Mouse (Mus musculus): ENCODE results near the gene Cnbd2. TPM values are rescaled to one million over a fixed set of nuclear protein-coding genes. Genes with fewer than 3 reads are reported as not detected.
"Not testable (repeated sequence)": the region's sequence is repeated elsewhere in the genome, so short reads cannot be mapped to it uniquely, and the experiment has no call there.

Gene Cnbd2
- polyA plus RNA-seq, 1 experiment from 2014 or later, result 5.0 TPM

DNA sequence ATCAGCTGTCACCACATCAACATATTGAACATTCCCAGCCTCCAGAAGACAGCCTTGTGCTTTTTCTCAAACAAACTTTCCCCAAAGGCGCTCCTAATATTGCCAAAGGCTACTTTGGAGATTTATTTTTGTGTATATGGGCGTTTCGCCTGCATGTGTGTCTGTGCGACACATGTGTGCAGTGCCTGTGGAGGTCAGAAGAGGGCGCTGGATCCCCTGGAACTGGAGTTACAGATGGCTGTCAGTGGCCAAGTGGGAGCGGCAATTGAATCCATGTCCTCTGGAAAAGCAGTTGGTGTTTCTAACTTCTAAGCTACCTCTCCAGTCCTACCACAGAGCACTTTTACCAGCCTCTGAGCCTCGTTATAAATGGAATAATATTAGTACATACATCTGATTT lies 39.1 kb downstream of the Cnbd2 start:
- no peak overlapping the region for H3K27ac ChIP-seq
- ATAC-seq, result no peak
- 0 out of 2 replicates have a peak, but pooled peaks cover 2% of the 10 kb centered on the region for H3K4me1 ChIP-seq (replicated peaks)
- no peaks in the 10 kb centered on the region for H3K36me3 ChIP-seq
- no peaks in the 10 kb centered on the region for H3K9me3 ChIP-seq
- H3K9ac ChIP-seq, result no peak overlapping the region
- H3K27me3 ChIP-seq (replicated peaks), result no peaks in the 10 kb centered on the region
- no peak overlapping the region for H3K4me3 ChIP-seq (replicated peaks)
- WGBS, result 81% methylated on average over 7 of the region's 7 CpGs
- H3K4me2 ChIP-seq (replicated peaks), result no peak overlapping the region

DNA sequence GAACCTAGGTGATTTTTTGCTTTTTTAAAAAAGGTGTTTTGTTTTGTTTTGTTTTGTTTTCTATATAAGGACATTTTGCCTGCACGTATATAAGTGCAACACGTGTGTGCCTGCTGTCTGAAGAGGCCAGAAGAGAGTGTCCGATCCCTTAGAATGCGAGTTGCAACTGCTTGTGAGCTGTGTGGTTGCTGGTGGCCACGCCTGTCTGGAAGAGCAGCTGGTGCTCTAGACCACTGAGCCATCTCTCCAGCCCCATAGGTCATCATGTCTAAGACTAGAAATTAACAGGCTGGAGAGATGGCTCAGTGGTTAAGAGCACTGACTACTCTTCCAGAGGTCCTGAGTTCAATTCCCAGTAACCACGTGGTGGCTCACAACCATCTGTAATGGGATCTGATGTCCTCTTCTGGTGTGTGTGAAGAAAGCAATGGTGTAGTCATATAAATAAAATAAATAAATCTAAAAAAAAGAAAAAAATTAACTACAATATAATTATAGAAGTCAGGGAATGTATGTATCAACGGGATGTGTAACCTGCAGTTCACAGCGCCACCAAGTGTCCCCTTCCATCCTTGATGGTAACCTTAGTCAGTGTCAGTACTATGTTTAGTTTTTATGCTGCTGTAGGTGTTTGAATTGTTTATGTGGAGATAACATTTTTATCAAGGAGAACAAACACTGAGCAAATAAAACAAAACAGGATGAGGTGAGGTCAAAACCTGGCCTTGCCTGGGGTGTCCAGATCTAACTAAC lies 40.5 kb downstream of the Cnbd2 start:
- Histone ChIP-seq H3K9me3 (no peaks in the 10 kb centered on the region), H3K27ac (no peak overlapping the region), H3K27me3 (replicated peaks) (no peaks in the 10 kb centered on the region), H3K9ac (no peak overlapping the region), H3K36me3 (no peaks in the 10 kb centered on the region), H3K4me3 (replicated peaks) (no peak overlapping the region), H3K4me2 (replicated peaks) (no peak overlapping the region), H3K4me1 (replicated peaks) (0 out of 2 replicates have a peak, but pooled peaks cover 2% of the 10 kb centered on the region)
- 76% methylated on average over 8 of the region's 8 CpGs for WGBS
- ATAC-seq, result no peak

DNA sequence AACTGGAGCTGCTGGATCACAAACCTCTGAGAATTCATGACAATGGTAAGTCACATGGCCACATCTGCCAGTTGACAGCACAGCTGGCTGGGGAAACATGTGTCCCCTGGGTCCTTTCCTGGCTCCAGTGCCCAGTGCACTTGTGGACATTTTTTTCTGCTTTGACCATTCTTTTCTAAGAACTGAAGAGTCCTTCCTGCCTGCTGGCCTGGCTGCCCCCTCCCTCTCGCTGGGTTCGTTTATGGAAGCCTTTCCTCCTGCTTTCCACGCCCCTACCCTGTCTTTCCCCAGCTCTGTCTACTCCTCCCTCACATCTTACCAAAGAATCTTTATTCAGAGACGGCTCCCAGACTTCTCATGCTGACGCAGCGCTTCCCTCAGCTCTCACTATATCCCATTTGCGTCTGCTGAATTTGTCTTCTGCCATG lies 41.2 kb downstream of the Cnbd2 start:
- H3K36me3 ChIP-seq, result no peaks in the 10 kb centered on the region
- H3K27me3 ChIP-seq (replicated peaks), result no peaks in the 10 kb centered on the region
- H3K4me1 ChIP-seq (replicated peaks), result 0 out of 2 replicates have a peak, but pooled peaks cover 2% of the 10 kb centered on the region
- no peaks in the 10 kb centered on the region for H3K9me3 ChIP-seq
- no peak overlapping the region for H3K27ac ChIP-seq
- WGBS, result 31% methylated on average over 7 of the region's 7 CpGs
- H3K4me3 ChIP-seq (replicated peaks), result no peak overlapping the region
- H3K4me2 ChIP-seq (replicated peaks), result no peak overlapping the region
- no peak for ATAC-seq
- H3K9ac ChIP-seq, result no peak overlapping the region

DNA sequence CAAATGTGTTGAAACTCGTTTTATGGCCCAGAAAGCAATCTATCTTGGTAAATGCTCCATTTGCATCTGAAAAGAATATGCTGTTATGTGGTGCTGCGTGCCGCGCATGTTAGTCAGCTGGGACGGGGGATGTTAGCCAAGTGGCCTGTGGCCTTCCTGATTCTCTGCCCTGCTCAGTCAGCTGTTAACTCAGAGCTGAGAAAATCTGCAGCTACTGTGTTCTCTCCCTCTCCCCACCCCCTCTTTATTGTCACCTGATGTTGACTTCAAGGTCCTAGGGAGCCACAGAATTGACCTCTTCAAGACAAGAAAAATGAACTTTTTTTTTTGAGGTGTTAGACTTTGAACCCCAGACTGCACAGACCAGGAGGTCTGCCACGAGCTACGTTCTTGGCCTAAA lies 43.9 kb downstream of the Cnbd2 start:
- no peak overlapping the region for H3K4me3 ChIP-seq (replicated peaks)
- no peaks in the 10 kb centered on the region for H3K27me3 ChIP-seq (replicated peaks)
- H3K9me3 ChIP-seq, result no peaks in the 10 kb centered on the region
- H3K27ac ChIP-seq, result no peak overlapping the region
- H3K4me1 ChIP-seq (replicated peaks), result 0 out of 2 replicates have a peak, but pooled peaks cover 2% of the 10 kb centered on the region
- ATAC-seq, result peak; percentile 67
- no peaks in the 10 kb centered on the region for H3K36me3 ChIP-seq
- WGBS, result 59% methylated on average over 7 of the region's 7 CpGs
- no peak overlapping the region for H3K9ac ChIP-seq
- H3K4me2 ChIP-seq (replicated peaks), result no peak overlapping the region

DNA sequence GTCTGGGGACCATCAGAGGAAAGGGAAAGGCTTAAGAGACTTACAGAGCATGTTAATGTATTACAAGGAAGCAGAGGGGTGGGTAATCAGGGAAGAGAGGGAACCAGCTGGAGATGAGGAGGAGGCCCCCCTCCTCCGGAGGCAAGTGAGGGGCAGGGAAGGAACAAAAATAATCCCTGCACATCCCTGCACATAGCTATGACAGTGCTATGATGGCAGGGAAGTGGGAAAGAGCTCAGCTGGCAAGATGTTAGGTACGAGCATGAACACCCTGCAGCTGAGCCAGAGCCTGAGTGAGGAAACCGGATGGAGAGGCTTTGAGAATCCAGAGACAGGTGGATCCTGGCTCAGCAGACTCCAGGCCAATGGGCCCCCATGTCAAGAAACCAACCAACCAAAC lies 56.4 kb downstream of the Cnbd2 start:
- Histone ChIP-seq H3K9ac (no peak overlapping the region), H3K4me3 (replicated peaks) (no peak overlapping the region), H3K27me3 (replicated peaks) (no peaks in the 10 kb centered on the region), H3K4me2 (replicated peaks) (no peak overlapping the region), H3K36me3 (no peaks in the 10 kb centered on the region), H3K9me3 (no peaks in the 10 kb centered on the region), H3K4me1 (replicated peaks) (no peaks in the 10 kb centered on the region), H3K27ac (no peak overlapping the region)
- ATAC-seq, result no peak
- 68% methylated on average over 3 of the region's 3 CpGs for WGBS

DNA sequence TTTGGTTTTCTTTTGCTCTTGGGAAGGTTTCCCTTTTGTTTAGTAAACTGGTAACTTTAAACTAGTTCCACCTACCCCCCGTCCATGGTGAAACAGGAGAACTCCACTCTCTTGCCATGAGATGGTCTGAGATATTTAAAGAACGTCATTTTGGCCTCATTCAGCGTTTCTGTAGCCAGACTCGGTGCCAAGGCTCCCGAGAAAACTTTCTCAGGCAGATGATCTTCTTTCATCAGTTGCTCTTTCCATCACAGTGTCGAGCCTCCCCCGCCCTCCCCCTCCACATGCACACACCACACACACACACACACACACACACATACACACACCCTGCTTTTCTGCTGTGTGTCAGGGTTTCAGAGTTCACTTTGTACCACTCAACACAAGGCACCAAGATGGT lies 58.8 kb downstream of the Cnbd2 start:
- no peak for ATAC-seq
- 72% methylated on average over 7 of the region's 7 CpGs for WGBS
- no peaks in the 10 kb centered on the region for H3K4me1 ChIP-seq (replicated peaks)

DNA sequence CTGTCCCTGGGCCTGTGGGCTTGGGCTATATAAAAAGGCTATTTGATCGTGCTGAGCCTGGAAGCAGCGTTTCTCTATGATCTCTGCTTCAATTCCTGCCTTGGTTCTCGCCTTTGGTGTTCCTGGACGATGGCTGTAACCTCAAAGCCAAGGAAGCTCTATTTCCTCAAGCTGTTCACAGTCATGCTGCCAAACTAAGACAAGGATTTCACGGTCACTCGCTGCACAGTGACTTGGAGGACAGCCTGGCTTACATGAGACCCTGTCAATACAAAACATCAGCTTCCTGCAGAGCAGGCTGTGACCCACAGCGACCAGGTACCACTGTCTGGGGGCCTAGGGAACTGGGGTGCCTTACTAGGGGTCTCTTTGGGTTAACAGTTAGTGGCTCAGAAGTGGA lies 64.9 kb downstream of the Cnbd2 start:
- Histone ChIP-seq H3K4me2 (replicated peaks) (no peak overlapping the region), H3K36me3 (no peaks in the 10 kb centered on the region), H3K4me1 (replicated peaks) (no peaks in the 10 kb centered on the region), H3K27me3 (replicated peaks) (no peaks in the 10 kb centered on the region), H3K4me3 (replicated peaks) (no peak overlapping the region), H3K27ac (no peak overlapping the region), H3K9me3 (no peaks in the 10 kb centered on the region), H3K9ac (no peak overlapping the region)
- 84% methylated on average over 7 of the region's 7 CpGs for WGBS
- ATAC-seq, result no peak

More for the DNA sequence above, 58.8 kb downstream of the Cnbd2 start:
- Histone ChIP-seq H3K36me3 (no peaks in the 10 kb centered on the region), H3K4me3 (replicated peaks) (no peak overlapping the region), H3K27me3 (replicated peaks) (no peaks in the 10 kb centered on the region), H3K9me3 (no peaks in the 10 kb centered on the region), H3K4me2 (replicated peaks) (no peak overlapping the region), H3K27ac (no peak overlapping the region), H3K9ac (no peak overlapping the region)

DNA sequence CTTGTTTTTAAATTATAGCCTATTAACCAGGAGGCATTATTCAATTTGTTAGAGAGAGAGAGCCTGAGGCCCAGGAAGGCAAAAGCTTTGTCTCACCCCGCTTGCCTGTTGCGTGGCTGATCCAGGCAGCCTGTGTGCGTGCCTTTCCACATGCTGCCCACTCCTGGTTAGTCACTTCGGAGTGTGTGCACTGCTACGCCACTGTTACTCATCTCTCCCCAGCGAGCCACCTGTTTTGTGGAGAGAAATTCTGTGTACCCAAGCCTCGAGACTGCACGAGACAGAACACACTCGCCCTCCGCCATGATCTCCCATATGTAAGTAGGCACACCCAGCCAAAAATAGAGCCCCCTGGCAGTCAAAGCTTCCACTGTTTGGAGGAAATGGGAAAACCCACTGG lies 67.8 kb downstream of the Cnbd2 start:
- H3K4me3 ChIP-seq (replicated peaks), result no peak overlapping the region
- H3K27ac ChIP-seq, result no peak overlapping the region
- ATAC-seq, result no peak
- H3K4me1 ChIP-seq (replicated peaks), result no peaks in the 10 kb centered on the region
- H3K9me3 ChIP-seq, result no peaks in the 10 kb centered on the region
- no peak overlapping the region for H3K9ac ChIP-seq
- WGBS, result 81% methylated on average over 10 of the region's 10 CpGs
- no peak overlapping the region for H3K4me2 ChIP-seq (replicated peaks)
- no peaks in the 10 kb centered on the region for H3K36me3 ChIP-seq
- no peaks in the 10 kb centered on the region for H3K27me3 ChIP-seq (replicated peaks)

DNA sequence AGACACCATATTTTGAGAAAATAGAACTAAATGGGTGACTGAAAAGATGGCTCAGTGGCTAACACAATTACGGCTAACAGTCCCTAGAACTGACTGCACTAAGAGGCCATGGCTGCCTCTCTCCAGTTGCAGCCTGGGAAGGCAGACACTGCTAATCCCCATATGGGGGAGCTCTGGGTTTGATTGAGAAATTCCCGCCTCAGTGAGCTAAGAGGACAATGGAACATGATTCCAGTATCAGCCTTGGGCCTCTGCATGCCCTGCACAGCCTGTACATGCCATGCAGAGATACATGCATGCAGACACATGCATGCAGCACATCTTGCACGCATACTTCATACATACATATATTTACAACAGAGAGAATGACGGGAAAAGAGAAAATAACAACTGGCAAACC lies 69.3 kb downstream of the Cnbd2 start:
- no peaks in the 10 kb centered on the region for H3K4me1 ChIP-seq (replicated peaks)
- H3K27ac ChIP-seq, result no peak overlapping the region
- 76% methylated on average over 4 of the region's 4 CpGs for WGBS
- H3K4me2 ChIP-seq (replicated peaks), result no peak overlapping the region
- no peak for ATAC-seq
- no peaks in the 10 kb centered on the region for H3K27me3 ChIP-seq (replicated peaks)
- H3K36me3 ChIP-seq, result no peaks in the 10 kb centered on the region
- no peak overlapping the region for H3K9ac ChIP-seq
- no peaks in the 10 kb centered on the region for H3K9me3 ChIP-seq
- no peak overlapping the region for H3K4me3 ChIP-seq (replicated peaks)

DNA sequence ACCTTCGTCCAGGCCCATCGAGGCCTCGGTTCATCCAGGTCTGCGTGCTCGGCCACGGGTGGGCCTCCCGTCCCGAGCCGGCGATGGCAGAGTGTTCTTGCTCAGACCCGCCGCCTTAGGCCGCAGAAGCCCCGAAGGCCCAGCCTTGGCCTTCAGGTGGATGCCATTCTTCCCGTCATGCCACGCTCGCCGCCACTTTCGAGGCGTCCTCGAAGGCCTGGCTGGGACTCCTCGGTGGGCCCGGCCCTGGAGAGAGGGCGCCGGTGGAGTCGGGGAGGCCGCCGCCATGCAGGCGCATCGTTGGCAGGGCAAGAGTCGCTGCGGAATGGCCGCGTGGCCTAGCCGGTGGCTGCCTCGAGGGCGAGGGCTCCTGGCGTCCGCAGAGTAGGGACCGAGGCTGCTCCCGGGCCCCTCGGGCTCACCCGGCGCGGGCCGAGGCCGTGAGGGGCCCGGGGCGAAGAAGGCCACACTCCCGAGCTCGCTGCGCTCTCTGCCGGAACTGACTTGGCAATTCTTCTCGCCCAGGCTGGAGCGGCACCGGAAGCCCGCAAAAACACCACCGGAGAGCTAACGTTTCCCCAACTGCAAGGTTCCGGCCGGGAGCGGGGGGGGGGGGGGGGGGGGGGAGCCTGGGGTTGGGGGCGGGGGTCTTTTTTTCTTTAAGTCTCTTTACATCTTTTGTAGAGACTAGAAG lies 80.5 kb downstream of the Cnbd2 start:
- not testable (repeated sequence) for H3K9ac ChIP-seq
- ATAC-seq, result peak; percentile 95
- WGBS, result 10% methylated on average over 2 of the region's 63 CpGs

DNA sequence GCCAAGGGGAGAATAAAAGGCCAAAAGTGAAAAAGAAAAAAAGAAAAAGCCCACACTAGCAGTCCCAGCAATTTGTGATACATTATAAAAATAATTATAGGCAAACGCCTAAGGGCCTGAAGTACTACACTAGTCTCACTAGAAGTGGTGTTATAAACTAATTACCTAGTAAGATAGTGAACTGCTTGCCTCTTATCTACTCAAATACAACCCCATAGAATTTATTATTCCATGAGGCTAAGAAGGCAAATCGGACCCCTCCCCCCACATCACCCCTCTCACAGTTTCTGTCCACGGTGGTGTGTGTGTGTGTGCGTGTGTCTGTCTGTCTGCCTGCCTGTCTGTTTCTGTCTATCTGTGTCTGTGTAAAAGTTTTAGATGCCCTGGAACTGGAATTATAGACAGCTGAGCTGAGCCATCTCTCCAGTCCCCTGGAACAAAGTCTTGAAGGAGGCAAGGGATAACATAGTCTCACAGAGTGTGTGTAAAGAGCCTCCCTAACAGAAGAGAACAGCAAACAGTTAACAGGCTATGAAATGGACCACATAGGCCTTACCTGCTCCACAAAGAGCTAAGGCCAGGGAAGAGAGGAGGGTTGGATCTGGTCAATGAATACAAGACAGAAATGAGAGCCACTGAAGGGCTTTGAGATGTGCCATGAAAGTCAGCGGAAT lies 81.2 kb downstream of the Cnbd2 start:
- Histone ChIP-seq H3K27me3 (replicated peaks) (no peaks in the 10 kb centered on the region), H3K36me3 (no peaks in the 10 kb centered on the region), H3K4me1 (replicated peaks) (peaks cover 4% of the 10 kb centered on the region; the same call in 1 of the 2 replicates), H3K9me3 (no peaks in the 10 kb centered on the region), H3K4me2 (replicated peaks) (peak overlapping the region; percentile 43), H3K4me3 (replicated peaks) (no peak overlapping the region), H3K27ac (no peak overlapping the region), H3K9ac (no peak overlapping the region)
- peak; percentile 18; the same call in 1 of the 2 replicates for ATAC-seq
- WGBS, result 47% methylated on average over 5 of the region's 5 CpGs

More for the DNA sequence above, 80.5 kb downstream of the Cnbd2 start:
- H3K27ac ChIP-seq; H3K4me1 ChIP-seq (replicated peaks); H3K27me3 ChIP-seq (replicated peaks); H3K9me3 ChIP-seq; H3K36me3 ChIP-seq: not testable (repeated sequence)
- peak overlapping the region; percentile 43 for H3K4me2 ChIP-seq (replicated peaks)
- H3K4me3 ChIP-seq (replicated peaks), result peak overlapping the region; percentile 35

DNA sequence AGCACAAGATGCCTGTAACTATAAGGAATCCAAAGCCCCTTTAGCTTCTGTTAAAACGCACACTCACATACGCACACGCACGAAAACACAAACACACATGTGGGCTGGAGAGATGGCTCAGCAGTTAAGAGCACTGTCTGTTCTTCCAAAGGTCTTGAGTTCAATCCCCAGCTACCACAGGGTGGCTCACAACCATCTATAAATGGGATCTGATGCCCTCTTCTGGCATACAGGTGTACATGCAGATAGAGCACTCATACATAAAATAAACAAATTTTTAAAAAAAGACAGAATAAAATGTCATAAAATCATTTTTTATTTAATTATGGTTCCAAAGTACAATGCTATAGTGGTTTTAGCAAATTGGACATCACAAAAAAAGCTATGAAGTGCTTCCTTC lies 82.2 kb downstream of the Cnbd2 start:
- no peak for ATAC-seq
- H3K4me1 ChIP-seq (replicated peaks), result peaks cover 4% of the 10 kb centered on the region; the same call in 1 of the 2 replicates
- H3K27ac ChIP-seq, result no peak overlapping the region
- H3K4me2 ChIP-seq (replicated peaks), result no peak overlapping the region
- H3K27me3 ChIP-seq (replicated peaks), result no peaks in the 10 kb centered on the region
- no peak overlapping the region for H3K4me3 ChIP-seq (replicated peaks)
- H3K9ac ChIP-seq, result no peak overlapping the region
- H3K36me3 ChIP-seq, result no peaks in the 10 kb centered on the region
- 94% methylated on average over 4 of the region's 4 CpGs for WGBS
- H3K9me3 ChIP-seq, result no peaks in the 10 kb centered on the region
